Mouse (Mus musculus) hindlimb bud, embryonic 11.5 days (tissue): ENCODE measurements around the gene Lrrc3.
"Not testable (repeated sequence)": the region's sequence is repeated elsewhere in the genome, so short reads cannot be mapped to it uniquely, and the experiment has no call there.

Experiments used
- DNase-seq: peaks from one replicate; pipeline ENCODE4 v3.0.0-alpha.2; 2012; ENCODE audit warnings: low read depth, low spot score; ENCODE audit errors: extremely low spot score

Lrrc3 gene

DNA sequence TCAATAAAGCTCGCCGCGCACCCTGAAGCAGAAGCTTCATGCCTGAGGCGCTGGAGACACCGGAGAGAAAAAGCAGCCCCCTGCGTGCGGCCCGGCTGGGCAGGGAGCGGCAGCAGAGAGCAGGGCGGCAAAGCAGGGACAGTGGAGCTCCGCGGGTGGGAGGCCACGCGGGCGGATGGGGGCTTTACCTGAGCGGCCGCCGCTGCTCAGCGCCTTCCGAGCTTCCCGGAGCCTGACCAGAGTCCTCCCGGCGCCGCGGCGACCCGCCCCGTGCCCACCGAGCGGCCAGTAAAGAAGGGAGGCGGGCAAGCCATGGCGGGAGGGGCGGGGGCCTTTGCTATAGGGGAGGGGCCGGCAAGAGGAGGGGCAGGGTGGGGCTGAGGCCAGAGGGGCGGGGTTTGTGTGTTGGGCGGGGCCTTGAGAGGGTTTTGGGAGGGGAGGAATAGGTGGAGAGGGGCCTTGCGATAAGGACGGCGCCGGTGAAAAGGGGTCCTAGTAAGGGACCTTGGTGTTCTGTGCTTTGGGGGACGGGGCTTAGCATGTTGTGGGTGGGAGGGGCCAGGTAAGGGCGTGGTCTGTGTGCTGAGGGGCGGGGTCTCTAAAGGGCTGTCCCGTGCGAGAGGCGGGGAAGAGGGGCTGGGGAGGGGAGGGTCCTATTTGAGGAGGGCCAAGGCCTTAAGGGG is at the start of gene Lrrc3:
Gene Lrrc3 (minus strand): TSS at position 326 of the 683 bp plus-strand sequence.
- DNase-seq, result no peak

DNA sequence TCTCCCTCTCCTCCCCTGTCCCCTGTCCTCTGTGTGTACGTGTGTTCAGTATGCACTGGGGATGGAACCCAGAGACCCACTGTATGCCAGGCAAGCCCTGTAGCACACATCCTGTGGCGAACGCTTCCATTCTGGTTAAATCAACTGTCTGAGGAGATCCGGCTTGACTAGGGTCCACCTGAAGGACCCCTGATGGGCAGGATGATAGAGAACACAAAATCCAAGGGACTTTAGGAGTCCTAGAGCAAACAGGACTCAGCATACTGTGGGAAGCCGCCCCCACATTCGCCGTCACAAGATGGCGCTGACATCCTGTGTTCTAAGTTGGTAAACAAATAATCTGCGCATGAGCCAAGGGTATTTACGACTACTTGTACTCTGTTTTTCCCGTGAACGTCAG is 48.1 kb upstream of the Lrrc3 start:
- not testable (repeated sequence) for DNase-seq

DNA sequence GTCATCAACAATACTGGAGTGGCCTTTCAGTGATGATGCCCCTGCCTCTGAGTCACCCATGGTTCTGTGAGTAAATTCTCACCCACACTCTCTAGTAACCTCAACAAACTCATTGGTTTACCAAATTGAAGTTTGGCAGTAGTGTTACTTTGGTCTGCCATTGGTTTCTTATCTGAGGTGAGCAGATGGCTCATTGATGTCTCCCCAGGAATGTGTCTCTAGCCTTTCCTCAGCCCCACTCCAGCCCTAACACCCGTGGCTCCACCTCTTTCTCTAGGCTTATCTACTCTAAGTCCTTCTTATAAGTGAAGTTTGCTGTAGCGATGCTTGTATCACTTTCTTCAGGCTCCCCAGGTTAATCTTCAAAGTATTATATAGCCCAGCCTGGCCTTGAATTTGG is 37.3 kb upstream of the Lrrc3 start:
- DNase-seq, result no peak

DNA sequence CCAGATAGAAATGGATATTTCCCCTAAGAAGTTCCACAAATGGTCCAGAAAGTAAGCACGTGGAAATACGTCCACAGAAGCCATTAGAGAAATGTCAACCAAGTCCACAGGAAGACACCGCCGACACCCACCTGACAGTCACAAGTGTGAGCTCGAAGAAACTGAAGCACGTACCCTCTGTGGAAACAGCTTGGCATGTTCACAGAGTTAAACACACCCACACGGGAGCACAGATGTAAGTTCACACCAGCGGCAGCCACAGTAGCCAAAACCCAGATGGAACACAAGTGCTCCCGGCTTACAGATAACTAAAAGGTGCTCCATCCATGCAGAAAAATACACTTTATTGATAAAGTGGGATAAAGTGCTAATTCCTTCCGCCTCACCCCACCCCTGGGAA is 25.0 kb upstream of the Lrrc3 start:
- no peak for DNase-seq

DNA sequence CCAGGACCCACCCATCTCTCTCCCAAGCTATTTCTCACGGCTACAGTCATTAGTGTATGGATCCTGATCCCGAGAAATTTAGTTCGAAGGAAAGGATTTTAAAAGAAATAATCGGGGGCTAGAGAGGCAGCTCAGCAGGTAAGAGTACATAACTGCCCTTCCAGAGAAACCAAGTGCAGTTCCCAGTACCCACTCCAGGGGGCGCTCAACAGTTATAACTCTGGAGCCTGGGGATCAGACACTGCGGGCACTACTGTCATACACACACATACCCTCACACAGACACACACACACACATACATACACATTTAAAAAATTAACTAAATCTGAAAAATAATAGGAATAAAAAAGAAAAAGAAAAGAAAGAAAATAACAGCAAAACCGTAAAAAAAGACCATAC is 23.8 kb upstream of the Lrrc3 start:
- no peak for DNase-seq

DNA sequence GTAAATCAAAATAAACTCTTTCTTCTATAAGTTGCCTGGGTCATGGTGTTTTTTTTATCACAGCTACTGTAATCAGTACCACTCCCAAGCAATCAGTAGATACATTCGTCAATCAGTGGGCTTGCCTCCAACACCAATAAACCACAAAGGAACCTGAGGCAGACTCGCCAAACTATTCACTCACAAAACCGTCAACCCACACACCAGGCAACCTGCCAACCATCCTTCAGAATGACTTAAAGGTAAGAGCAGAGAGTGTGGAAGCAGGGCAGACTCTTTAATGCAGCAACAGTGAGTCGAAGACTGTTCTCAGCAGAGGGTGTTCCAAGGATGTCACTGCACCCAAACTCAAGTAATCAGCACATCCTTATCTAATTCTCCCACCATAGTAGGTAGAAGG is 20.3 kb upstream of the Lrrc3 start:
- DNase-seq, result no peak

DNA sequence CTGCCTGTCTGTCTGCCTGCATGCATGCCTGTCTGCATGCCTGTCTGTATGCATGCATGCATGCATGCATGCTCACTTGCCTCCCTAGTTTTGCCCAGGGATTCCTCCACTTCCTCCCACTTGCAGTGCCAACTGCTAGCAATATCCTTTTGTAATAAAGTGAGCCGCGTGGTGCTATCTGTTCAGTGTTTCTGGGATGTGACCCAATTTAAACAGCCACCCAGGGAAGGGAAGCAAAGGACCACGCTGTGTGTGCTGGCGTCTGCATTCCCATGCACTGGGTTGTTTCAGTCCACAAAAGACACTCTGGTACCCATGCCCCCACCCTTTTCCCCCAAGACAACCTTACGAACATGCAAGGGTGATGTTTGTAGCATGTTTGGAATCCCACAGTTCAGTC is 18.7 kb upstream of the Lrrc3 start:
- DNase-seq, result no peak

DNA sequence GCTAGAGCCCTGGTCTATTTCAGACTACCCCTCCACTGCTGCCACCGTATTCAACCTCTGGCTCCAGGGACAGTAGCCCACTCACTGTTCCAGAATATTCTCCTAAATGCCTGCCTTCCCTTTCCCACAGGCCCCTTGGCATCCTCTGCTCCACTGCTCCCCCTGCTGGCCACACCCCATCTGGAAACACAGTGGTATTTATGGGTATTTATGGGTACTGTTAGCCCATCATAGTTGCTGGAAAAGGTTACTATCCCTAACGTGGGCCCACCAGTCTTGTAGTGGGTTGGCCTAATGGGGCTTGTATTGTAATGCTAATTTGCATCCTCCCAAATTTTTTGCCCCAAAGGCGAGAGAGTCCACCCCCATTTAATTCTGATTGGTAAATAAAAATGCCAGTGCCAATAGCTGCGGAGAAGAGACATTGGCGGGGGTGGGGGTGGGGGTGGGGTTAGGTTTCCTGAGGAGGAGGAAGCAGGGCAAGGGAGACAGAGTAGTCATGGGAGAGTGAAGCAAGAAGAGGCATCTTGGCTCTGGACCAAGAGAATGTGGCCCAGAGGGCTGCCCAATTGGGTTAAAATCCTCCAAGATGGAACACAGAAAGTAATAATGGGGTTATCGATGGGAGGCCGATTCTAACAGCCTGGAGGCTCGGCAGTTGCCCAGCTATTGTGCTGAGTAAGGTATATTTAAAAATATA is 14.4 kb upstream of the Lrrc3 start:
- no peak for DNase-seq

DNA sequence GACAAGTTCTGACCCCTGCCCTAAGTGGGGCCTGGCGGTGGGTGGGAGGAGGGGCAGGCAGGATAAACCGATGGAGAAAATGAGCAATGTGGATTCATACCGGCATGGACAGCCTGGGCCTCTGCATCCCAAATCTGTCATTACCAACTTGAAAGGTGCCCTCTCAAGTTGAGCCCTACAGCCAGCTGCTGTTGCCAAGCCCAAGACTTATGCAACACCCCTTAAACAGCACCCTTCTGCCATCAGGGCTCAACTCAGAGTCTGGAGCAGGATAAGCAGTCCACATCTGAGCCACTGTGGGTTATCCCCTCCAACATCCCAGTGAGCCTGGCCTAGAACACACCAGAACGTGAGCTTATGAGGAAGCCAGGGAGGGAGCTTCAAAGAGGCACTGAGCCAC is 11.0 kb upstream of the Lrrc3 start:
- DNase-seq, result no peak

DNA sequence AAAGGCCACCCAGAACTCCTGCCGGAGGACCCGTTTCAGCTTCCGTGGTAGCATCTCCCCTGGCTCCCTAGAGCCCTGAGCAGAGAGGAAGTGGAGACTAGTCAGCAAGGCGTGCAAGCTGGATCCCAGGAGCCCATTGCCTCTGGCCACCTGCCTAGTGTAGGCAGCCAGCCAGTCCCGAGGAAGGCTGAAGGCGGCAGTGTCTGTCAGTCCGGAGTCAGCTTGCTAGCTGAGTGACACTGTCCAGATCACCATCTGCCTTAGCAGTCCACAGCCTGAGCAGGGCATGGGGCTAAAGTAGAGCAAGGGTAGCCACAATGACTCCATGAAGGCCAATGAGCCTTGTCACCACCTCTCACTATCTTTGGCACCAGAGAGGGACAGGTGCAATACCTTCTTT is 10.3 kb upstream of the Lrrc3 start:
- DNase-seq, result no peak

DNA sequence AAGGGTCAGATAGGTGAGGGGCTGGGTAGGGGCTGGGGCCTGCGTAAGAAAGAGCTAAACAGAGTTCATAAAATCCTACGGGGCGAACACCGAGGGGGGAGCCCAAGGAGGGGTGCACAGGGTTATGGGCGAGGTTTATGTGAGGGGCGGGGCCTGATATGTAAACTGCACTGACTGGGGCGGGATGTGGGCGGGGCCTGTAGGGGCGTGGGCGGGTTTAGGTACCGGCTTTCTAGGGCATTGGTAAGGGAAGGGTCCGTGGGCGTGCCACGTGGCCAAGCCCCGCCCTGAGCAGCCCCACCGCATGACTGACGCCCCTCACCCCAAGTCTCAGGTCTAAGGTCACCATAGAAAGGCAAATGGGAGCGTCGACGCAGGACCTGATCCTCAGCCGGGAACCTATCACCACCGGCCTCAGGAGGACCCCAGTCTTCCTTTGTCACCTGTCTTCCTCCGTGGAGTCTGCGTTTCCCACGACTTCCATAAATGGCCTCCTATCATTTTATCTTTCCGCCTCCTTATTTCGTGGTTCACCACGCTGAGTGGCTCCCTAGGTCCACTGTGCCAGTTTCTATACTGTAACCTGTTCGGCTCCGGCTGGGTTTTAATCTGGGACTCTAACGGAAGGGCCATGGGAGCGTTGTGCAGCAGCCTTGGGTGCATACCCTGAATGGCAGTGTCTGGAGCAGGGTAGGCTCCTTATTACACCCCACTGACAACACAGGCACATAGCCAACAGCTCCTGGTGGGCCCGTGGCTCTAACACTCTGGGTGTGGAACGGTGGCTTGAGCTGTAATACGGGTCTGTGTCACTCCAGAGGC is 769 bp upstream of the Lrrc3 start:
- DNase-seq, result no peak

DNA sequence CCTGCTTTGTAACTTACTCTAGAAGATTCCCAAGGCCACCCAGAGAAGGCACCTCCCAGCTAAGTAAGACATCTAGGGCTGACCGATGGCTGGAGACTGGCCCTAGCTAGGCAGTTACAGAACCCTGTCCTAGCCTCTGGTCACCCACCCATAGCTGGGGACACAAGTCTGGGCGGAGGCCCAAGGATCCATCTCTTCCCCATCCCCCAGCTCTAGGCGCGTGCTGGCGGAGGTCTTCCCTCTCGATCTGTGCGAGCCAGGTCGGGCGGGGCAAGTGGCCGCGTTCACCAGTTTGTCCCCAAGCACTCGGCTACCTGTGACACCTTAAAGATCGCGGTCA is 495 bp downstream of the Lrrc3 start:
- DNase-seq, result no peak

DNA sequence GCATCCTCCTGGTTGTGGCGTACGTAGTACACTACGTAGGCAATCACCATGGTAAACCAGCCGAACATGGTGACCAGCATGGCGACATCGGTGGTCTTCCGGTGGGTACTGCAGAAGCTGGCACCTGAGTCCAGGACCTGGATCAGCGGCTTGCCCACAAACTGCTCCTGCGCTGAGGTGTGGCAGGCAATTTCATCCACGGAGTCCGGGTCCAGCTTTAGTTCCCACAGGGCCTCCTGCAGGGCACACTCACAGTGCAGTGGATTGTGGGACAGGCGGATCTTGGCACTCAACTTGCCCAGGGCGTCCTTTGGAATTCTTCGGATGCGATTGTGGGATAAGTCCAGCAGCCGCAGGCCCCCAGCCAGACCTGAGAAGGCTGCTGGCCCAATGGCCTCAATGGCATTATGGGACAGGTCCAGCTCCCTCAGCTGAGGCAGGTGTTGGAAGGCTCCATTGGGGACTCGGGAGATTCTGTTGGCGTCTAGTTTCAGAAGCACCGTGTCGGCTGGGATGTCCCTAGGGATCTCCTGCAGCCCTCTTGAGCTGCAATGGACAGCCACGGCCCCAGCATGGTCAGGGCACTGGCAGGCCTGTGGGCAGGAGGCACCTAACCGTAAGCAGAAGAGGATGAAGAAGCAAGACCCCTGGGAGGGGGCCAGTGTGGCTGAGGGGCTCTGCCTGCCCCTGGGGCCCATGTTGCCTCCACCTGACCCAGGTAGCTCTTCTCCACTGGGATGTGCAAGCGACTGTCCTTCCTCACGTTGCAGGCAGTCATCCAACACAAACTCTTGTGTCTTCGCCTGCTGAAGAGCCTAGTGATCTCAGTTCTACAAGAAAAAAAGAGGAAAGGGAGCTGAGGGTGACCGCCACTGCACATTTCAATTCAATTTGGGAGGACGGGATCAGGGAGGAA is 1.2 kb downstream of the Lrrc3 start:
- DNase-seq, result no peak

DNA sequence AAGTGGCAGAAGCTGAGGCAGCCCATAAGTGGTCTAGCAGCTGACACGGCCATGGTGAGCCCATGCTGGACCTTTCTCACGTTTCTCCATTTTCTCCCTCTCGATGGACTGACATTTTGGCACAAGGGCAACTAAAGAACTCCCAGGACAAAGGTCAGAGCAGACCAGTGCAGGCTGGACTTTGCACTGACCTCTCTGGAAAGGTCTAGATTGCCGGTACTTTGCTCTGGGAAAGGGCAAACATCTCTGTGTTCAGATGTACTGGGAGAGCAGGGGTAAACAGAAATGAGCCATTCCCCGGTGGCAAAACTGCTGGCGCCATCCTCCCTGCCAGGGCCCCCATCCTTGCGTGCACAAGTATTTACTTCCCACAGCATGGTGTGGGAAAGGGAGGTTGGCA is 2.2 kb downstream of the Lrrc3 start:
- no peak for DNase-seq

DNA sequence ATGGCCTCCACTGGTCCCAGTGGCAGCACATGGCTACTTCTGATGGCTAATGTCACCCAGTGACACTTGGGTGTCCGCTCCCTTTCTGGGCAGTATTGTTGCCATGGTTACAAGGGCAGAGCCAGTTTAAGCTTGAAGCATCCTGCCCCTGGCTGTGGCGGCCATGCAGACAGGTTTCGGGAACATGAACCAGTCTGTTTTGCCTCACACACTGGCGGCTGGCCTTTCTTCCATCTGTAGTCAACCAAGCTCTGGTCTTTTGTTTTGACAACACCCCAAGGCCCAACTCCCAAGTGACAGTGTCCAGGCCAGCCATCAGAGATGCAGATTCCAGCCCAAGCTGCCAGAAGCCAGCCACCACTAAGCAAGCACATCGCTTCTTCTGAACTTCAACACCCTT is 6.8 kb downstream of the Lrrc3 start:
- DNase-seq, result no peak

DNA sequence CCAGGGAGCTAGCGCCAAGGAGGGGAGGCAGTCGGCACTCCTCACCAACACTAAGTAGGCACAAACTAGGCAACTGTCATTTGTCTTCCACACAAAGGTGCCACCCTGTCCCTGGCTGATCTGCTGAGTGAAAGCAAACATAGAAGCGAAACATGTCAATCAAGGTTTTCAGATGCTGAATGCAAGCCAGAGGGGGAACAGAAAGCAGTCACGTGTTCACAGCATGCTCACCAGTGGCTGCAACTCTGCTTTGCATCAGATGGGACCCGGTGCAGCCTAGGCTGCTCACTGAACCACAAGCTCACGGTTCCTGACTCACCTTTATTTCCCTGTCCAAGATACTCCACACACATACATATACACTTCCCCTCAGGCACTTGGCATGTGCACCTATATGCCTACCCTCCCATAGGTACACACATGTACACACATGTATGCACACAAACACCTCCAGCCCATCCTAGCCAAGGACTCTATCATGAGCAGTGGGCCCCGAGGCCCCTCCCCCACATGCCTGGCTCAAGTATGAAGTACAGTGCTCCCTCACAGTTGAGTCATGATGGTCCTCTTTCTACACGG is 11.3 kb downstream of the Lrrc3 start:
- DNase-seq, result no peak

DNA sequence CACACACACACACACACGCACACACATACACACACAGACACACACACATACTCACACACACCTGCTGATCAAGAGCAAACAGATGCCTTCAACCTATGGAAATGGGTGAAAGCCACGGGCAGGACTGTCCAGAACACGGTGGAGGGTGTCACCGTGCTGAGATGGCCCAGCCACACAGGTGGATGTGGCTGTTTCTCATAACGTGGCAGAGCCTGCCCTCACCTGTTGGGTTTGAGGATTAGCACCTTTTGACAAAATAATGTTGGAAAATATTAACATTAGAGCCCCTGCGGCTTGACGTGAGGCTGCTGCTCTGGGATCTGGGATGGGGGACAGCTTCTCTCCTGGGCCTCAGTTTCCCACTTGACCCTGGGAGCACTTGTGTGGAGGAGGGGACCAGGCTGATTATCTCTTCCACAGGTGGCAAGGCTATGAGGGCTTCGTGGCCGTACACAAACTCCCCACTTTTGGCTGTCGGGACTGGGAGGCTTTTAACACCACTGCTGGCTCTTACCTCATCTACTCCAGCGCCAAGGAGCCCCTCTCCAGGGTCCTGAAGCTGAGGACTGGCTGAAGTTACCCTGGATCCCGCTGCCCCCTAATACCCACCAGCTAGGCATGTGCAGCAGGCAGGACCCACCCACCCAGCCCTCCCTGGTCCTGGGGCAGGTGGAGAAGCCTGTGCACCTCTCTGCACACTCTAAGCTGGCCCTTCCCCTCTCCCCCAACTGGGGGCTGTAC is 16.2 kb downstream of the Lrrc3 start:
- DNase-seq, result no peak

DNA sequence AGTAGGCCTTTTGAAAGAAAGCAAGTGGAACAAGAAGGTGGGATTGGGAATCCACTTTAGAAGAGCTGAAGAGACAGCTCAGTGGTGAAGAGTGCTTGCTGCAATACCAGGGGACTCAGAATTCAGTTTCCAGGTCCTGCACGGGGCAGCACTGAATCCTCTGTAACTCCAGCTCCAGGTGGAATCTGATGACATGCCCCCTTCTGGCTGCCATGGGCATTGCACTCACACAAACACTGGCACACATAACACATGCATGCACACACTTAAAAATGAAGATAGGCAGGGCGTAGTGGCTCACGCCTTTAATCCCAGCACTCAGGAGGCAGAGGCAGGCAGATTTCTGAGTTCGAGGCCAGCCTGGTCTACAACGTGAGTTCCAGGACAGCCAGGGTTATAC is 19.8 kb downstream of the Lrrc3 start:
- DNase-seq, result no peak

DNA sequence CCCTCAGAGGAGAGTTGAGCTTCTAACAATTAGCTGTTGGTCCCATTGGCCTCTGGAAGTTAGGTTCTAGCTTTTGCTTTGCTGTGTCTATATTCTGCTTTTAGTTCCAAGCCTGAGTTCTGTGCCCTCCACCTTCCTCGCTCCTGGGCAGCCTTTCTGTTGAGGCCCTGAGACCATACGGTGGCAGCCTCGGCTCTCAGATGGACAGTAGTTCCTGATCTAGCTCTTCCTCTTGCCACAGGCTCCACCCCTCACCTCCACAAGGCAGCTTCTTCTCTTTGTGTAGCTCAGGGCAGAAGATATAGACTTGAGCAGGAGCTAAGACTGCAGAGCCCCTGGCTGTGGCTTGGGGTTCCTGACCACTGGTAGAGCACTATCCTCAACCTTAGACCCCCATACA is 22.0 kb downstream of the Lrrc3 start:
- no peak for DNase-seq

DNA sequence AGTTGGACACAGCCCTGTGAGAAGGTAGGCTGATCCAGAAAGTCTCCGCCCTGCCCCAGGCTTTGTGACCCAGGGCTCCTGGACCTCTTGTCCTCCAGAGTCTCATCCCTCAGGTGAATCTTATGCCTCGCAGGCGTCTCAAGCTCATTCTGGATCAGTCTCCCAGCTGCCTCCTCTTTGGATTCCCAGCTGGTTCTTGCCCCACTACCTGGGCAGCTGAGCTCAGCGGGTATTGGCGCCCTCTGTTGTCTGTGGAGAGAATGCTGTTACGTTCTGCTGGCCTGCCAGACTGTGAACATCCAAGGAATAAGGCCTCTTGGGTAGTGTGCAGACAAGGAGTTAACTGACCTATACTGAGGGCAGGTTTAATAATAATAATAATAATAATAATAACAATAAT is 23.4 kb downstream of the Lrrc3 start:
- no peak for DNase-seq
